Mouse (Mus musculus) embryo, embryonic 10 days (tissue): ENCODE results near the gene Cacng2.

Experiments
- DNase-seq: peaks from one replicate; pipeline ENCODE4 v3.0.0-alpha.2; 2015; ENCODE audit warnings: low spot score

The Cacng2 gene

GRCm38 (mm10) chr15:77949061-77949460, 170.8 kb downstream of the Cacng2 start:
- no peak for DNase-seq

GRCm38 (mm10) chr15:77945711-77946110, 174.1 kb downstream of the Cacng2 start:
- DNase-seq, result no peak
